Mouse (Mus musculus): ENCODE data around the gene Zswim3. TPM values are rescaled to one million over a fixed set of nuclear protein-coding genes. Genes with fewer than 3 reads are reported as not detected.
A peak's percentile ranks its signal among the peaks of the same experiment; 100 is the strongest.

Gene Zswim3
- polyA plus RNA-seq, 1 experiment from 2014 or later: 8.9 TPM

DNA sequence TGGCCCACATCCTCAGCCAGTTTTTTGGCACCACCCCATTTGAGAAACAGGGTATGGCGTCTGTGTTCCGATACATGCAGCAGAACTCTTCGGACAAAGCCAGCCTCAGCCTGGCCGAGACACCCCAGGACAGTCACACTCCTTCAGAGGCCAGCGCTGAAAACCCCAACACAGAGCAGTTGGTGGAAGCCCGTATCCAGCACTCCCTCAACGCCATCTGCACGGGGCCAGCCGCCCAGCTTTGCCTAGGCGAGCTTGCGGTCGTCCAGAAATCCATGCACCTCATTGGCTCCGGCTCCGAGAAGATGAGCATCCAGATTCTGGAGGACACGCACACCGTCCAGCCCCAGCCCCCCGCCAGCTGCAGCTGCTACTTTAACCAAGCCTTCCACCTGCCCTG lies 20.6 kb downstream of the Zswim3 start:
- no peak overlapping the region for H3K4me2 ChIP-seq (ENCODE audit: low read length)
- WGBS: 92% methylated on average over 17 of the region's 17 CpGs

DNA sequence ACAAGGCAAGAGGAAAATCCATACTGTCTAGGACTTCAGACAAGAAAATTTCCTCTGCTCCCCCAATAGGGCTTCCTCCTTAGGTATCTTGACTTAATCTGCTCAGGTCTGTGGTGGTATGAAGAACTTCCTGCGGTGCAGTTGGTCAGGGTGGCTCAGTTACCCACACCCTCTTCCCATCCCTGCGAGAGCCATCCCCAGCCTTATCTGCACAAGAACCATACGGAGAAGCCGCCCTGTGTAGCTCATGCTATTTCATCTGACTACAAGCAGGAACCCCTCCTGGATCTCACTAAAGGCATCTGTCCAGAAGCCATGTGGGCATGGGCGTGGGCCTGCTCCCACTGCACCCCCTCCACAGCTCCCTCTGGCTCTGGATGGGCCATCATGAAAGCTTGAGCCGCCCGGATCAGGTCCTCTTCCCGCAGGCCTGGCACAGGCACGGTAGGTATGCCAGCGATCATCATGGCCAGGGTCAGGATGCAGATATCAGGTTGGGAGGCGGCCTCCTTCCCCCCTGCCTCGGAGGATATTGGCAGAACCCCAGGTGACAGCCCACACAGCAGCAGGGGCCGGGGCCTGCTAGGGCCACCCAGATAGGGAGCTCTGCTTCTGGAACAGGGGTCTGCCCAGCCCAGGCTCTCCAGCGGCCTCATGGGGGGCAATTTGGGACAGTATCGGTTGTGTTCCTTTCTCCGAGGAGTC lies 22.4 kb downstream of the Zswim3 start:
- peaks cover 38% of the 10 kb centered on the region for H3K36me3 ChIP-seq (ENCODE audit: control insufficient read depth, insufficient read depth, low read length)
- no peak overlapping the region for H3K4me3 ChIP-seq (ENCODE audit: low read depth, low read length)
- H3K9me3 ChIP-seq (ENCODE audit: control insufficient read depth, low read length): no peaks in the 10 kb centered on the region
- no peak overlapping the region for H3K9ac ChIP-seq (ENCODE audit: low read length)
- 89% methylated on average over 16 of the region's 16 CpGs for WGBS
- no peak overlapping the region for H3K4me2 ChIP-seq (ENCODE audit: low read length)
- DNase-seq (ENCODE audit: low spot score) (no peak), ATAC-seq (replicated peaks; ENCODE audit: low FRiP score, low TSS enrichment, low read depth) (no peak)
- H3K27ac ChIP-seq (ENCODE audit: low read depth): no peak overlapping the region
- H3K4me1 ChIP-seq (replicated peaks; ENCODE audit: control insufficient read depth, insufficient read depth, low read length): peaks cover 9% of the 10 kb centered on the region
- no peaks in the 10 kb centered on the region for H3K27me3 ChIP-seq (replicated peaks; ENCODE audit: control insufficient read depth, insufficient read depth, low read length)

More for the DNA sequence above, 20.6 kb downstream of the Zswim3 start:
- H3K36me3 ChIP-seq (ENCODE audit: control insufficient read depth, insufficient read depth, low read length): peaks cover 48% of the 10 kb centered on the region
- H3K4me1 ChIP-seq (replicated peaks; ENCODE audit: control insufficient read depth, insufficient read depth, low read length): peaks cover 10% of the 10 kb centered on the region
- no peak overlapping the region for H3K9ac ChIP-seq (ENCODE audit: low read length)
- H3K4me3 ChIP-seq (ENCODE audit: low read depth, low read length): no peak overlapping the region
- no peak for ATAC-seq (replicated peaks; ENCODE audit: low FRiP score, low TSS enrichment, low read depth)
- H3K27ac ChIP-seq (ENCODE audit: low read depth): no peak overlapping the region
- DNase-seq (ENCODE audit: low spot score): no peak
- H3K27me3 ChIP-seq (replicated peaks; ENCODE audit: control insufficient read depth, insufficient read depth, low read length): no peaks in the 10 kb centered on the region
- no peaks in the 10 kb centered on the region for H3K9me3 ChIP-seq (ENCODE audit: control insufficient read depth, low read length)

DNA sequence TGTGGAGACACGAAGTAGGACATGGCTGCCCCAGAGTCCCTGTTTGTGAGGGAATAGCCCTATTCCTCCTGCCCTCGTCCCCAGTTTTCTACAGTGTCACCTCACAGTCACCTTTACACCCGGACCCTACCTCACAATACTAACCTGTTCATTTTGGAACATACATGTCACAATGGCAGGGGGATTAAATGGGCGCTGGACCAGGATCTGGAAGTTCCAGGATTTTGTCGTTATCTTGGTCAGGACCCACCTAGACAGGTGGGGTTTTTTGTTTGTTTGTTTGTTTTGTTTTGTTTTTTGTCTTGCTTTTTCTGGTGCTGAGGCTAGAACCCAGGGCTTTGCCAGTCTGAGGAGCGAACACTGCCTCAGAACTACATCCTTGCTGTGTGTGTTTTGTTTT lies 23.5 kb downstream of the Zswim3 start, which contains the start of gene Spata25:
Gene Spata25 (minus strand): TSS at position 101 of the 400 bp plus-strand sequence.
- H3K9me3 ChIP-seq (ENCODE audit: control insufficient read depth, low read length): no peaks in the 10 kb centered on the region
- H3K4me2 ChIP-seq (ENCODE audit: low read length): no peak within 1 kb of the TSS
- peaks cover 38% of the 10 kb centered on the region for H3K36me3 ChIP-seq (ENCODE audit: control insufficient read depth, insufficient read depth, low read length)
- H3K9ac ChIP-seq (ENCODE audit: low read length): no peak within 1 kb of the TSS
- WGBS: 87% methylated on average over 6 of the region's 6 CpGs
- no peaks in the 10 kb centered on the region for H3K27me3 ChIP-seq (replicated peaks; ENCODE audit: control insufficient read depth, insufficient read depth, low read length)
- ATAC-seq (replicated peaks; ENCODE audit: low FRiP score, low TSS enrichment, low read depth) (no peak), DNase-seq (ENCODE audit: low spot score) (no peak)
- no peak within 1 kb of the TSS for H3K4me3 ChIP-seq (ENCODE audit: low read depth, low read length)
- H3K4me1 ChIP-seq (replicated peaks; ENCODE audit: control insufficient read depth, insufficient read depth, low read length): peaks cover 6% of the 10 kb centered on the region; the same call in 1 of the 2 replicates
- H3K27ac ChIP-seq (ENCODE audit: low read depth): no peak within 1 kb of the TSS

DNA sequence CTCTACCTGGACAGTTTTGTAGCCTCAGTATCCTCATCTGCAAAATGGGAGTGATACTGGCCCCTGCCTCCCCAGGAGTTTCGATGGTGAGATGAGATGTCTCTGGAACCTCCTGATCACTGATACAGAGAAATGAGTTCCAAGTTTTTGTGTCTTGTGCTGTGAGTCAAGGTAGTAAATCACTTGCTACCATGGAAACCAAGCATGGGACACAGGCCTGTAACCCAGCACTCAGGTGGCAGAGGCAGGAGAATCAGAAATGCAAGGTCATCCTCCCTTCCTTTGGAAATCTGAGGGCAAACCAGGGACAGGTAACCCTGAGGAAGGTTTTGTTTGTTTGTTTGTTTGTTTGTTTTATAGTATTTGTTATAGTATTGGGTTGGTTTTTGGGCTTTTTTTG lies 24.2 kb downstream of the Zswim3 start:
- Histone ChIP-seq H3K4me1 (replicated peaks; ENCODE audit: control insufficient read depth, insufficient read depth, low read length) (peaks cover 1% of the 10 kb centered on the region), H3K4me2 (ENCODE audit: low read length) (no peak overlapping the region), H3K4me3 (ENCODE audit: low read depth, low read length) (no peak overlapping the region), H3K36me3 (ENCODE audit: control insufficient read depth, insufficient read depth, low read length) (peaks cover 38% of the 10 kb centered on the region), H3K9ac (ENCODE audit: low read length) (no peak overlapping the region), H3K27me3 (replicated peaks; ENCODE audit: control insufficient read depth, insufficient read depth, low read length) (no peaks in the 10 kb centered on the region), H3K9me3 (ENCODE audit: control insufficient read depth, low read length) (no peaks in the 10 kb centered on the region), H3K27ac (ENCODE audit: low read depth) (no peak overlapping the region)
- ATAC-seq (replicated peaks; ENCODE audit: low FRiP score, low TSS enrichment, low read depth) (no peak), DNase-seq (ENCODE audit: low spot score) (no peak)
- 97% methylated on average over 1 of the region's 1 CpGs for WGBS

DNA sequence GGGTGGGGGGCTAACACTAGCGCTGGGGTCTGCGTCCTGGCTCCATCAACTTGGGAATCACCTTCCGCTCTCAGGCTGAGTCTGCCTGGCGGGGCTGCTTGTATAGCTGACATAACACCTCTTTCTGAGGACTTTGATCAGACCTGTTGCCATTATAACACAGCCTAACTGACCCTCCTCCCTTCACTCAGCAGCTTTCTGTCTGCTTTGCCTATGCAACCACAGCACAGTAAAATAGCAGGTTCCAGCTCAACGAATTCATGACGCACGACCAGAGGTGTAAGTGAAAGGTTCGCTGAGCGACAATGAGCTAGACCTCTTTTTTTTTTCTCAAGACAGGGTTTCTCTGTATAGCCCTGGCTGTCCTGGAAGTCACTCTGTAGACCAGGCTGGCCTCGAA lies 26.1 kb downstream of the Zswim3 start:
- 86% methylated on average over 10 of the region's 10 CpGs for WGBS
- no peak for ATAC-seq (replicated peaks; ENCODE audit: low FRiP score, low TSS enrichment, low read depth)
- Histone ChIP-seq H3K27me3 (replicated peaks; ENCODE audit: control insufficient read depth, insufficient read depth, low read length) (no peaks in the 10 kb centered on the region), H3K9me3 (ENCODE audit: control insufficient read depth, low read length) (no peaks in the 10 kb centered on the region), H3K4me1 (replicated peaks; ENCODE audit: control insufficient read depth, insufficient read depth, low read length) (peaks cover 8% of the 10 kb centered on the region), H3K27ac (ENCODE audit: low read depth) (no peak overlapping the region), H3K9ac (ENCODE audit: low read length) (no peak overlapping the region), H3K4me3 (ENCODE audit: low read depth, low read length) (no peak overlapping the region), H3K36me3 (ENCODE audit: control insufficient read depth, insufficient read depth, low read length) (peaks cover 30% of the 10 kb centered on the region), H3K4me2 (ENCODE audit: low read length) (no peak overlapping the region)
- no peak for DNase-seq (ENCODE audit: low spot score)

DNA sequence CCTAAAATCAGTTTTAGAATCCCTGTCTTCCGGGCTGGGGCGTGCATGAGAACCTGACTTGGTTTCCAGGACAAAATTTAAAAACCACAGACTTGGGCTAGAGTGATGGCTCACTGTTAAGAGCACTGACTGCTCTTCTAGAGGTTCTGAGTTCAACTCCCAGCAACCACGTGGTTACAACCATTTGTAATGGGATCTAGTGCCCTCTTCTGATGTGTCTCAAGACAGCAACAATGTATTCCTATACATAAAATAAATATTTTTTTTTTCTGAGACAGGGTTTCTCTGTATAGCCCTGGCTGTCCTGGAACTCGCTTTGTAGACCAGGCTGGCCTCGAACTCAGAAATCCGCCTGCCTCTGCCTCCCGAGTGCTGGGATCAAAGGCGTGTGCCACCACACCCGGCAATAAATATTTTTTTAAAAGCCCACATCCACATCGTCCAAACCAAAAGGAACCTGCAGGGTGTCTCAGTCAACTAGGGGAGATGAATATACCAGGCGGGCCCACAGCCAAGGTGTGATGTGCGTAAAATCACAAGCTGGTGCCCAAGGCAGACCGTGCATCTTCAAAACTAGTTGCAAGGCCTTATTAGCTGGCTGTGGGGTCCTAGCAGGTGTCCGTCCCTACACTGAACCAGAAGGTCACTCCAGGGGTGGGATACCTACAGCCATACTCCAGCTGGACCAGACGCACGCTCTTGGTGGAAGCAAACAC lies 27.3 kb downstream of the Zswim3 start:
- Histone ChIP-seq H3K4me1 (replicated peaks; ENCODE audit: control insufficient read depth, insufficient read depth, low read length) (peaks cover 8% of the 10 kb centered on the region), H3K9ac (ENCODE audit: low read length) (peak overlapping the region; percentile 69; the same call in 1 of the 2 replicates), H3K4me3 (ENCODE audit: low read depth, low read length) (peak overlapping the region; percentile 79), H3K9me3 (ENCODE audit: control insufficient read depth, low read length) (no peaks in the 10 kb centered on the region), H3K27me3 (replicated peaks; ENCODE audit: control insufficient read depth, insufficient read depth, low read length) (no peaks in the 10 kb centered on the region), H3K27ac (ENCODE audit: low read depth) (no peak overlapping the region; the same call in 1 of the 2 replicates), H3K4me2 (ENCODE audit: low read length) (peak overlapping the region; percentile 97), H3K36me3 (ENCODE audit: control insufficient read depth, insufficient read depth, low read length) (peaks cover 27% of the 10 kb centered on the region)
- DNase-seq (ENCODE audit: low spot score) (no peak), ATAC-seq (replicated peaks; ENCODE audit: low FRiP score, low TSS enrichment, low read depth) (no peak)
- 61% methylated on average over 16 of the region's 16 CpGs for WGBS

DNA sequence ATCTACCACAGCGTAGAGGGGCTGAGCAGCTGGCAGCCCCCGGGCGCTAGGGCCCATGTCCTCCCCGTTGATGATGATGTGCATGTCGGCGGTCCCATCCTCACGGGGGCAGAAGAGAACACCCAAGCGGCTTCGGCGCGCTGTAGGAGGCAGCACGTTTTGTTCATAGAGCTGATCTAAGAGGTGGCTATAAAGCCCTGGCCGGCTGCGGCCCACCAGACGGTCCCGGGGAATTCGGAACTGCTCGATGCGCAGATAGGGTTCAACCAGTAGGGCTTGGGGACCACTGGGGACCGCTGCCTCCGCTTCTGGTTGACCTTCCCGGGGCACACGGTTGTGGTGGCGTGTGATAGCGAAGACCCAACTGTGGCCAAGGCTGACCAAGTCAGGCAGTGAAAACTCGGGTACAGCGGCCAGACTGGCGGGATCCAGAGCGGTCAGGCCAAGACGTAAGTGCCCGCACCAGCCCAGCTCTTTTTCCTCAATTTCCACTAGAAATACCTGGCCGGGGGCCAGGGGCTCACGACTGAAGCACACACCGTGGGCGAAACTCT lies 27.9 kb downstream of the Zswim3 start, which contains the start of gene Ctsa:
Gene Ctsa (plus strand): TSS at position 126 of the 554 bp plus-strand sequence.
- peak within 1 kb of the TSS; percentile 81 for H3K27ac ChIP-seq (ENCODE audit: low read depth)
- peaks cover 26% of the 10 kb centered on the region for H3K36me3 ChIP-seq (ENCODE audit: control insufficient read depth, insufficient read depth, low read length)
- WGBS: under 1% methylated on average over 35 of the region's 35 CpGs
- DNase-seq (ENCODE audit: low spot score): peak; percentile 88
- H3K27me3 ChIP-seq (replicated peaks; ENCODE audit: control insufficient read depth, insufficient read depth, low read length): no peaks in the 10 kb centered on the region
- no peaks in the 10 kb centered on the region for H3K9me3 ChIP-seq (ENCODE audit: control insufficient read depth, low read length)
- H3K4me3 ChIP-seq (ENCODE audit: low read depth, low read length): peak within 1 kb of the TSS; percentile 79
- H3K4me1 ChIP-seq (replicated peaks; ENCODE audit: control insufficient read depth, insufficient read depth, low read length): peaks cover 8% of the 10 kb centered on the region
- H3K9ac ChIP-seq (ENCODE audit: low read length): peak within 1 kb of the TSS; percentile 69
- peak within 1 kb of the TSS; percentile 97 for H3K4me2 ChIP-seq (ENCODE audit: low read length)
- peak; percentile 74 for ATAC-seq (replicated peaks; ENCODE audit: low FRiP score, low TSS enrichment, low read depth)

DNA sequence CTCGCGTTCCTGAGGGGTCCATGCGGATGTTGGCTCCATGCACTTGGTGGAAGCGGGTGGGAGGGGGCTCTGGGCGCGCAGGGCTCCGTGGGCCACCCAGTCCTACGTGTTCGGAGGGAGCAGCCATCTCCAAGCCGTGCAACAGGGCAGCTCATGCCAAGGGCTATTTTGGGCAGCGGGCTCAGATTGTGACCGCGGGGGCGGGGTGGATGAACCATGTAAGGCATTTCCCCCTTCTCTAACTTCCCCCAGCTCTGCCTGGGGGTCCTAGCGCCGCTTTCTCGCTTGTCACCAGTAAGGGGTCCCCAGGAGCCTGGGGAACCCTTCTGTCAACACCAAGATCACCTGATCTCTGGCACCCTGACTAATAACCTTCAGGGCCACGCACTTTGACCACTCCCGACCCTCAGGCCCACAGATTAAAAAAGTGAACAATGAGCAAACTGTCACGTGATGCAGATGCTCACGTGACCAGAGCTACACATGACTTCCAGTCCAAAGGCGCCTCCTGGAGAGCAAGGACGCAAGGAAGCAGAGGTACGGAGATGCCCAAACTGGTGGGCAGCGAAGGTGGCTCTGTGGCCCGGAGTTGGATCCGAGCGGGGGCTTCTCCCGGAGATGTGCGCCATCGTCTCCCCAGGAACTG lies 28.5 kb downstream of the Zswim3 start, which contains the start of gene Neurl2:
Gene Neurl2 (minus strand): TSS at position 143 of the 646 bp plus-strand sequence.
- WGBS: under 1% methylated on average over 30 of the region's 31 CpGs
- Histone ChIP-seq H3K4me1 (replicated peaks; ENCODE audit: control insufficient read depth, insufficient read depth, low read length) (peaks cover 8% of the 10 kb centered on the region), H3K9ac (ENCODE audit: low read length) (peak within 1 kb of the TSS; percentile 69), H3K4me3 (ENCODE audit: low read depth, low read length) (peak within 1 kb of the TSS; percentile 79), H3K36me3 (ENCODE audit: control insufficient read depth, insufficient read depth, low read length) (peaks cover 27% of the 10 kb centered on the region), H3K9me3 (ENCODE audit: control insufficient read depth, low read length) (no peaks in the 10 kb centered on the region), H3K4me2 (ENCODE audit: low read length) (peak within 1 kb of the TSS; percentile 97), H3K27ac (ENCODE audit: low read depth) (peak within 1 kb of the TSS; percentile 81), H3K27me3 (replicated peaks; ENCODE audit: control insufficient read depth, insufficient read depth, low read length) (no peaks in the 10 kb centered on the region)
- DNase-seq (ENCODE audit: low spot score): peak; percentile 97
- ATAC-seq (replicated peaks; ENCODE audit: low FRiP score, low TSS enrichment, low read depth): peak; percentile 74

Measured in intestine, embryonic 14.5 days (tissue).